Mouse (Mus musculus) layer of hippocampus, postnatal 10 days (tissue): Measurements from ENCODE around the gene Gm12216. TPM values are rescaled to one million over a fixed set of nuclear protein-coding genes. Genes with fewer than 3 reads are reported as not detected.
"Not testable (repeated sequence)": the region's sequence is repeated elsewhere in the genome, so short reads cannot be mapped to it uniquely, and the experiment has no call there.

Experiments
- DNase-seq, 2 experiments: peaks; one replicate each; pipeline ENCODE4 v3.0.0; 2021; ENCODE audit warnings: low spot score in 2 of 2
- total RNA-seq, 2 experiments: library from RNA; stranded (reverse); gene quantifications; 2 replicates each; pipeline ENCODE4 v1.2.3; 2021

Gm12216 gene
- total RNA-seq, 2 experiments from 2014 or later = 1.4 to 3.6 TPM

GRCm38 (mm10) chr11:53873909-53874704, 15.1 kb upstream of the Gm12216 start:
- DNase-seq = not testable (repeated sequence)

GRCm38 (mm10) chr11:53871786-53872507, 12.9 kb upstream of the Gm12216 start:
- no peak for DNase-seq

- DNase-seq = no peak
These were observed 10.1 kb upstream of the Gm12216 start for GRCm38 (mm10) chr11:53869172-53869571.

- not testable (repeated sequence) for DNase-seq
These were observed 9.3 kb upstream of the Gm12216 start for GRCm38 (mm10) chr11:53868323-53868722.

GRCm38 (mm10) chr11:53864724-53865310, 5.8 kb upstream of the Gm12216 start:
- DNase-seq = not testable (repeated sequence)

- not testable (repeated sequence) for DNase-seq
These were observed 1.9 kb upstream of the Gm12216 start for GRCm38 (mm10) chr11:53860944-53861343.

GRCm38 (mm10) chr11:53858058-53858760, 847 bp downstream of the Gm12216 start:
- no peak for DNase-seq

GRCm38 (mm10) chr11:53853665-53854064, 5.4 kb downstream of the Gm12216 start:
- no peak for DNase-seq

- DNase-seq = no peak
These were observed 7.3 kb downstream of the Gm12216 start for GRCm38 (mm10) chr11:53851795-53852194.

GRCm38 (mm10) chr11:53849588-53850320, 9.3 kb downstream of the Gm12216 start:
- peak; percentile 77 to 82 for DNase-seq

GRCm38 (mm10) chr11:53845680-53846079, 13.4 kb downstream of the Gm12216 start:
- DNase-seq = no peak

- DNase-seq = peak in 1 of 2 experiments; percentile 34
These were observed 15.9 kb downstream of the Gm12216 start for GRCm38 (mm10) chr11:53843106-53843505.

GRCm38 (mm10) chr11:53842161-53842581, 16.9 kb downstream of the Gm12216 start:
- no peak for DNase-seq

GRCm38 (mm10) chr11:53841514-53841913, 17.5 kb downstream of the Gm12216 start:
- DNase-seq = no peak

GRCm38 (mm10) chr11:53839663-53840642, 19.1 kb downstream of the Gm12216 start:
- no peak for DNase-seq

GRCm38 (mm10) chr11:53839147-53839546, 19.9 kb downstream of the Gm12216 start:
- DNase-seq = no peak

GRCm38 (mm10) chr11:53837731-53838130, 21.3 kb downstream of the Gm12216 start:
- DNase-seq = no peak

- no peak for DNase-seq
These were observed 23.6 kb downstream of the Gm12216 start for GRCm38 (mm10) chr11:53835379-53836010.

- DNase-seq = no peak
These were observed 33.6 kb downstream of the Gm12216 start for GRCm38 (mm10) chr11:53825409-53825808.
